Mouse (Mus musculus): ENCODE data around the gene Arl4c. TPM values are rescaled to one million over a fixed set of nuclear protein-coding genes. Genes with fewer than 3 reads are reported as not detected.

The Arl4c gene
- polyA plus RNA-seq, 1 experiment from 2014 or later = 43.5 TPM

- WGBS = 83% methylated on average over 1 of the region's 1 CpGs
- H3K36me3 ChIP-seq = no peaks in the 10 kb centered on the region
- no peaks in the 10 kb centered on the region for H3K9me3 ChIP-seq
- H3K4me3 ChIP-seq = no peak overlapping the region
- ATAC-seq (ENCODE audit: low FRiP score, low read depth) = no peak
- H3K27ac ChIP-seq (replicated peaks) = no peak overlapping the region
- no peak overlapping the region for H3K9ac ChIP-seq (replicated peaks)
- H3K4me2 ChIP-seq (replicated peaks) = no peak overlapping the region
- H3K4me1 ChIP-seq = no peaks in the 10 kb centered on the region; the same call in 1 of the 2 replicates
- no peaks in the 10 kb centered on the region for H3K27me3 ChIP-seq
These were observed 23.7 kb upstream of the Arl4c start for GRCm38 (mm10) chr1:88725716-88726115.

DNA sequence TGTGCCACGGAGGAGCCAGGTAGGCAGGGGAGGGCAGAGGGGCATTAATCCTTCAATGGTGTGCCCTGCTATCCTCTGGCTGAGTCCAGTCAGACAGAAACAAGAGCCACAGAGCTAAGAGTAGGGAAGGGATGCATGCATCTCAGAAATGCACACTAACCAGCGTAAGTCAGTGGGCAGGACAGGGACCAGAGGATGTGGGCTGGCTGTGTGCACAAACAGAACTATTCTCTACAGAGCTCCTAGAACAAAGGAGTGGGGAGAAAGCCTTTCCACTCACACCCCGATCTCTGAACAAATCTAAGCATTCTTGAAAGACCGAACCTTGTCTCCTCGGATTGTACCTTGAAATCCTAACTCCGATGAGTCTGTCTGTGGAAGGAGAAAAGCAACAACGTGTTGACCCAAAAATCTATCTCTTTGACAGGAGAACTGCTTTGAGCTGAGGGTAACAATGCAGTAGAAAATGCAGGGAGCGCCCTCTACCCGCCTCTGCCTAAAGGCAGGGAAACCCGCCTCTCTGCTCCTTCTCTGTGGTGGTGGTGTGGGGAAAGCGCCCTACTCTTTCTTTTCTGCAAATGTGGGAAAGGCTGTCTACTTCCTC is 18.7 kb upstream of the Arl4c start:
- ATAC-seq (ENCODE audit: low FRiP score, low read depth) = no peak
- Histone ChIP-seq H3K27ac (replicated peaks) (no peak overlapping the region), H3K4me3 (no peak overlapping the region), H3K36me3 (no peaks in the 10 kb centered on the region), H3K27me3 (peaks cover 5% of the 10 kb centered on the region; the same call in 1 of the 2 replicates), H3K4me2 (replicated peaks) (no peak overlapping the region), H3K4me1 (peaks cover 2% of the 10 kb centered on the region; the same call in 1 of the 2 replicates), H3K9ac (replicated peaks) (no peak overlapping the region), H3K9me3 (no peaks in the 10 kb centered on the region)
- WGBS = 46% methylated on average over 11 of the region's 11 CpGs

DNA sequence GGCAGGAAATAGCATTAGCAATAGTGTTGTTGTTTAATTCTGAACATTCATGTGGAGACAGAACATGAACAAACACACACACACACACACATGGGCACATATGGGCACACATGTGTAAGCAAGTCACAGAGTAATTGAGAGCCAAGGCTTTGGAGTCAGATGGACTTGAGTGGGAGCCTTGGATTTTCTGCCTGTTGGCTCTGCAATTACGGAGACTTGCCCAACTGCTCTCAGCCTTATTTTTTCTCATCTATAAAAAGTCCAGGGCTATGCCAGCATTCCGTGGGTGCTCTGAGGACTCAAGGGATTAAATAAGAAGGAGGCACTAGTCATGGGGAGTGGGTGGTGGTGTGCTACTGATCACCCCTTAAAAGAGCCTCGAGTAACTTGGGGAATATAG is 16.5 kb upstream of the Arl4c start:
- 84% methylated on average over 3 of the region's 3 CpGs for WGBS
- ATAC-seq (ENCODE audit: low FRiP score, low read depth) = no peak

DNA sequence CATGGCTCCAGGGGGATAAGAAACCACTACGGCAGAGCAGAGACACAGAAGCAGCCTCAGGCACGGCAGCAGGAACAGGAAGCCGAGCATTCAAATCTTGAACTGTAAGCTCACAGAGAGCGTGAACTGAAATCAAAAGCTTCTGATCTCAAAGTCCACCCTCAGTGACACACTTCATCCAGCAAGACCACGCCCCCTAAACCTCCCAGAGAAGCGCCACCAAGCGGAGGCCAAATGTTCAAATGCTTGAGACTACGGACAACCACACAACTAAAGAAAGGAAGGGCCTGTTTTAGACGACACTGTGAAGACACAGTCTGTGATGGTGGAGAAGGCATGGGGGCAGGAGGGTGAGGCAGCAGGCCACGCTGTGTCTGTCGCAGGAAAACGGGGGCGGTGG is 15.7 kb upstream of the Arl4c start:
- no peaks in the 10 kb centered on the region for H3K36me3 ChIP-seq
- no peak for ATAC-seq (ENCODE audit: low FRiP score, low read depth)
- H3K4me3 ChIP-seq = no peak overlapping the region
- H3K4me1 ChIP-seq = peaks cover 2% of the 10 kb centered on the region; the same call in 1 of the 2 replicates
- no peak overlapping the region for H3K27ac ChIP-seq (replicated peaks)
- 81% methylated on average over 13 of the region's 13 CpGs for WGBS
- H3K9ac ChIP-seq (replicated peaks) = no peak overlapping the region
- no peaks in the 10 kb centered on the region for H3K9me3 ChIP-seq
- H3K4me2 ChIP-seq (replicated peaks) = no peak overlapping the region
- peaks cover 5% of the 10 kb centered on the region; the same call in 1 of the 2 replicates for H3K27me3 ChIP-seq

More for the DNA sequence above, 16.5 kb upstream of the Arl4c start:
- H3K9me3 ChIP-seq = no peaks in the 10 kb centered on the region
- H3K4me3 ChIP-seq = no peak overlapping the region
- H3K36me3 ChIP-seq = no peaks in the 10 kb centered on the region
- peaks cover 2% of the 10 kb centered on the region; the same call in 1 of the 2 replicates for H3K4me1 ChIP-seq
- H3K9ac ChIP-seq (replicated peaks) = no peak overlapping the region
- peaks cover 5% of the 10 kb centered on the region; the same call in 1 of the 2 replicates for H3K27me3 ChIP-seq
- no peak overlapping the region for H3K4me2 ChIP-seq (replicated peaks)
- H3K27ac ChIP-seq (replicated peaks) = no peak overlapping the region

DNA sequence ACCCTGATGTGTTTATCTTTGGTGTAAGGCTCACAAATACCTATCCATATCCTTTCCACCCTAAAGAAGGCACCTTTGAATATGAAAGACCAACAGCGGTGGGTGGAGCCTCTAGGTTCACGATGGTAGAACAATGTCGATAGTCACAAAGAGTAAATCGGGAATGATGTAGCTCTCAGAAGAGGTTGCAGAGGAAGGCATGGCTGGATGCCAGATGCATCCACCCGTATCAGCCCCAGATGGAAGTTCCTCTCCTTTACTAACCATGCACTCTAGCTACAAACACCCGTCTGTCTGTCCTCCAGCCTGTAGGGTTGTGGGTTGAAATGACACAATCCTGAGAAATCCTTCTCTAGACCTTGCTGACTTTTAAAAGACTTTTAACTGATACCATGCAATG is 10.0 kb upstream of the Arl4c start:
- ATAC-seq (ENCODE audit: low FRiP score, low read depth) = no peak
- no peaks in the 10 kb centered on the region for H3K27me3 ChIP-seq
- H3K9ac ChIP-seq (replicated peaks) = no peak overlapping the region
- no peaks in the 10 kb centered on the region for H3K36me3 ChIP-seq
- WGBS = 94% methylated on average over 6 of the region's 6 CpGs
- no peak overlapping the region for H3K4me2 ChIP-seq (replicated peaks)
- H3K9me3 ChIP-seq = no peaks in the 10 kb centered on the region
- H3K4me1 ChIP-seq = peaks cover 10% of the 10 kb centered on the region
- H3K4me3 ChIP-seq = no peak overlapping the region
- H3K27ac ChIP-seq (replicated peaks) = no peak overlapping the region

DNA sequence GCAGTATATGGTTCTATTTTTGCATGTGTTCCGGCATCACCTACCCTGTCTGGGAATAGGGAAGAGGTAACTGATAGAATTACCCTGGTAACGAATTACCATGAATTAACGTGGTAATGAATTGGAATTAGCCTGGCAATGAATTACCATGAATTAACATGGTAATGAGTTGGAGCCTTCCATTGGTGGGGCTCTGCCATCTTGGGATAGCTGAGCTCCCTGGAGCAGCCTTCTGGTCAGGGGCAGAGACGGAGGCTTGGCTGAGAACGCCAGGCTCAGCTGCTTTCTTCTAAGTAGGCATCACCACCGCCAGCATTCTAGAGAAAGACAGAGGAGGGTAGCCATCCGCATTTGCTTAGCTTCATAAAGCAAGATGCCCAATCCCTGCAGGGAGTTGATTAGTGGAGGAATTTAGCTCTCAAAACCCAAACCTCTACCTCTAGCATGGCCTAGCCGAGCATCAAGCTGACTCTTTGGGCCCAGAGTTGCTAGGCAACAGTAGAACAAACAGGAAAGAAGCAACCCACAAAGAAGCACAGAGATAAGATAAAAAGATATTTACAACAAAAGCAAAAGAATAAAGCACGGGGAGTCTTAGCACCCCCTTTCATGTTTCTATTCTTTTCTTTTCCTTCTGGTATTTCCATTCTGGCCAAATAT is 6.8 kb upstream of the Arl4c start:
- no peaks in the 10 kb centered on the region for H3K36me3 ChIP-seq
- peaks cover 22% of the 10 kb centered on the region for H3K4me1 ChIP-seq
- H3K9me3 ChIP-seq = no peaks in the 10 kb centered on the region
- H3K4me3 ChIP-seq = no peak overlapping the region
- ATAC-seq (ENCODE audit: low FRiP score, low read depth) = no peak; the same call in 1 of the 2 replicates
- no peak overlapping the region for H3K4me2 ChIP-seq (replicated peaks)
- H3K27me3 ChIP-seq = peaks cover 6% of the 10 kb centered on the region; the same call in 1 of the 2 replicates
- H3K27ac ChIP-seq (replicated peaks) = no peak overlapping the region
- 51% methylated on average over 9 of the region's 9 CpGs for WGBS
- no peak overlapping the region for H3K9ac ChIP-seq (replicated peaks)

GRCm38 (mm10) chr1:88708191-88708590 is 6.2 kb upstream of the Arl4c start:
- no peak overlapping the region for H3K4me3 ChIP-seq
- H3K4me1 ChIP-seq = peaks cover 22% of the 10 kb centered on the region
- H3K36me3 ChIP-seq = no peaks in the 10 kb centered on the region
- peaks cover 12% of the 10 kb centered on the region for H3K27me3 ChIP-seq
- H3K4me2 ChIP-seq (replicated peaks) = no peak overlapping the region
- H3K9me3 ChIP-seq = no peaks in the 10 kb centered on the region
- H3K27ac ChIP-seq (replicated peaks) = no peak overlapping the region
- 78% methylated on average over 3 of the region's 3 CpGs for WGBS
- ATAC-seq (ENCODE audit: low FRiP score, low read depth) = no peak
- no peak overlapping the region for H3K9ac ChIP-seq (replicated peaks)

- no peak for ATAC-seq (ENCODE audit: low FRiP score, low read depth)
- Histone ChIP-seq H3K4me1 (peaks cover 25% of the 10 kb centered on the region), H3K27me3 (peaks cover 13% of the 10 kb centered on the region), H3K9ac (replicated peaks) (no peak overlapping the region; the same call in 1 of the 2 replicates), H3K4me3 (no peak overlapping the region), H3K36me3 (no peaks in the 10 kb centered on the region), H3K4me2 (replicated peaks) (no peak overlapping the region), H3K27ac (replicated peaks) (no peak overlapping the region), H3K9me3 (no peaks in the 10 kb centered on the region)
- WGBS = 23% methylated on average over 6 of the region's 6 CpGs
These were observed 5.5 kb upstream of the Arl4c start for GRCm38 (mm10) chr1:88707536-88707935.

- WGBS = under 1% methylated on average over 15 of the region's 15 CpGs
- ATAC-seq (ENCODE audit: low FRiP score, low read depth) = peak; percentile 64
- H3K4me2 ChIP-seq (replicated peaks) = peak overlapping the region; percentile 19; the same call in 1 of the 2 replicates
These were observed 3.8 kb upstream of the Arl4c start for GRCm38 (mm10) chr1:88705799-88706198.

DNA sequence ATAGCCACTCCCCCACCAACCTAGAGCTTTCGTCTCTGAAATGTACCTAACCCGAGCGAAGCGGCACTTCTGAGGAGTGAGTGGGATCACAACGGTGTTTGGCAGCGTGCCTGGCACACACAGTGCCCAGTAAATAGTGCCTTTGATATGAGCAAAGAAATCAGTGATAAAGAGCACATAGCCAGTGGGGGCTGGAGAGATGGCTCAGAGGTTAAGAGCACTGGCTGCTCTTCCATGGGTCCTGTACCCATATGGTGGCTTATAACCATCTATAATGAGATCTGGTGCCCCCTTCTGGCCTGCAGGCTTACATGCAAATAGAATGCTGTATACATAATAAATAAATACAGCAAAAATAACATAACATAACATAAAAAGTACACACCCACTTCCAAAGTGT is 3.0 kb upstream of the Arl4c start:
- no peak overlapping the region for H3K4me3 ChIP-seq
- H3K4me1 ChIP-seq = peaks cover 27% of the 10 kb centered on the region
- no peaks in the 10 kb centered on the region for H3K36me3 ChIP-seq
- 65% methylated on average over 6 of the region's 6 CpGs for WGBS
- H3K4me2 ChIP-seq (replicated peaks) = no peak overlapping the region
- no peak for ATAC-seq (ENCODE audit: low FRiP score, low read depth)
- no peak overlapping the region for H3K9ac ChIP-seq (replicated peaks)
- peaks cover 13% of the 10 kb centered on the region for H3K27me3 ChIP-seq
- H3K9me3 ChIP-seq = no peaks in the 10 kb centered on the region
- H3K27ac ChIP-seq (replicated peaks) = no peak overlapping the region

More at GRCm38 (mm10) chr1:88705799-88706198, 3.8 kb upstream of the Arl4c start:
- H3K9ac ChIP-seq (replicated peaks) = no peak overlapping the region
- H3K36me3 ChIP-seq = no peaks in the 10 kb centered on the region
- H3K9me3 ChIP-seq = no peaks in the 10 kb centered on the region
- H3K27ac ChIP-seq (replicated peaks) = no peak overlapping the region
- peaks cover 13% of the 10 kb centered on the region for H3K27me3 ChIP-seq
- H3K4me1 ChIP-seq = peaks cover 27% of the 10 kb centered on the region
- H3K4me3 ChIP-seq = no peak overlapping the region

- H3K4me3 ChIP-seq = peak overlapping the region; percentile 97
- peaks cover 10% of the 10 kb centered on the region for H3K36me3 ChIP-seq
- H3K4me2 ChIP-seq (replicated peaks) = peak overlapping the region; percentile 67
- ATAC-seq (ENCODE audit: low FRiP score, low read depth) = peak; percentile 57
- under 1% methylated on average over 78 of the region's 78 CpGs for WGBS
- peak overlapping the region; percentile 97 for H3K27ac ChIP-seq (replicated peaks)
- H3K9ac ChIP-seq (replicated peaks) = peak overlapping the region; percentile 99
- H3K9me3 ChIP-seq = no peaks in the 10 kb centered on the region
- peaks cover 34% of the 10 kb centered on the region for H3K4me1 ChIP-seq
- peaks cover 13% of the 10 kb centered on the region for H3K27me3 ChIP-seq
These were observed 810 bp downstream of the Arl4c start for GRCm38 (mm10) chr1:88700961-88701861.
